Mouse (Mus musculus) right cerebral cortex, postnatal 4 days (tissue): Measurements from ENCODE around the gene Smc1b.
"Not testable (repeated sequence)": the region's sequence is repeated elsewhere in the genome, so short reads cannot be mapped to it uniquely, and the experiment has no call there.

Experiments used
- DNase-seq: peaks from one replicate; pipeline ENCODE4 v3.0.0-alpha.2; 2022

Gene Smc1b

GRCm38 (mm10) chr15:85132193-85132520 is 393 bp upstream of the Smc1b start:
- no peak for DNase-seq

- DNase-seq = no peak
Measured at GRCm38 (mm10) chr15:85085641-85086040, 46.1 kb downstream of the Smc1b start.

GRCm38 (mm10) chr15:85072651-85073050 is 59.1 kb downstream of the Smc1b start:
- DNase-seq = no peak

- no peak for DNase-seq
Measured at GRCm38 (mm10) chr15:85070561-85070960, 61.2 kb downstream of the Smc1b start.

- DNase-seq = no peak
Measured at GRCm38 (mm10) chr15:85063421-85063820, 68.3 kb downstream of the Smc1b start.

- DNase-seq = no peak
Measured at GRCm38 (mm10) chr15:85055186-85055585, 76.6 kb downstream of the Smc1b start.

- DNase-seq = no peak
Measured at GRCm38 (mm10) chr15:85054098-85054497, 77.7 kb downstream of the Smc1b start.

GRCm38 (mm10) chr15:85049758-85050157 is 82.0 kb downstream of the Smc1b start:
- DNase-seq = no peak

- DNase-seq = no peak
Measured at GRCm38 (mm10) chr15:85047865-85048264, 83.9 kb downstream of the Smc1b start.

- no peak for DNase-seq
Measured at GRCm38 (mm10) chr15:85046230-85046950, 85.4 kb downstream of the Smc1b start.

- no peak for DNase-seq
Measured at GRCm38 (mm10) chr15:85043761-85044160, 88.0 kb downstream of the Smc1b start.

- no peak for DNase-seq
Measured at GRCm38 (mm10) chr15:85043116-85043515, 88.6 kb downstream of the Smc1b start.

GRCm38 (mm10) chr15:85042361-85042954 is 89.3 kb downstream of the Smc1b start:
- peak; percentile 77 for DNase-seq

GRCm38 (mm10) chr15:85041546-85042225 is 90.1 kb downstream of the Smc1b start:
- DNase-seq = no peak

- no peak for DNase-seq
Measured at GRCm38 (mm10) chr15:85037343-85037690, 94.4 kb downstream of the Smc1b start.

GRCm38 (mm10) chr15:85036566-85037342 is 95.0 kb downstream of the Smc1b start:
- peak; percentile 98 for DNase-seq

GRCm38 (mm10) chr15:85033916-85034315 is 97.8 kb downstream of the Smc1b start:
- DNase-seq = not testable (repeated sequence)

- DNase-seq = peak; percentile 33
Measured at GRCm38 (mm10) chr15:85031866-85032265, 99.9 kb downstream of the Smc1b start.

- not testable (repeated sequence) for DNase-seq
Measured at GRCm38 (mm10) chr15:85030643-85031042, 101.1 kb downstream of the Smc1b start.

GRCm38 (mm10) chr15:85028648-85029047 is 103.1 kb downstream of the Smc1b start, which contains the start of gene Fam118a:
TSS of gene Fam118a (plus strand) at chr15:85028948.
- not testable (repeated sequence) for DNase-seq

- no peak for DNase-seq
Measured at GRCm38 (mm10) chr15:85027740-85028139, 104.0 kb downstream of the Smc1b start.

GRCm38 (mm10) chr15:85026197-85026596 is 105.6 kb downstream of the Smc1b start:
- no peak for DNase-seq

GRCm38 (mm10) chr15:85022211-85022610 is 109.6 kb downstream of the Smc1b start:
- DNase-seq = no peak
